Mouse (Mus musculus): ENCODE data around the gene Pde4dip. TPM values are rescaled to one million over a fixed set of nuclear protein-coding genes. Genes with fewer than 3 reads are reported as not detected.

Gene Pde4dip
- polyA plus RNA-seq, 1 experiment from 2014 or later: 27.5 TPM

DNA sequence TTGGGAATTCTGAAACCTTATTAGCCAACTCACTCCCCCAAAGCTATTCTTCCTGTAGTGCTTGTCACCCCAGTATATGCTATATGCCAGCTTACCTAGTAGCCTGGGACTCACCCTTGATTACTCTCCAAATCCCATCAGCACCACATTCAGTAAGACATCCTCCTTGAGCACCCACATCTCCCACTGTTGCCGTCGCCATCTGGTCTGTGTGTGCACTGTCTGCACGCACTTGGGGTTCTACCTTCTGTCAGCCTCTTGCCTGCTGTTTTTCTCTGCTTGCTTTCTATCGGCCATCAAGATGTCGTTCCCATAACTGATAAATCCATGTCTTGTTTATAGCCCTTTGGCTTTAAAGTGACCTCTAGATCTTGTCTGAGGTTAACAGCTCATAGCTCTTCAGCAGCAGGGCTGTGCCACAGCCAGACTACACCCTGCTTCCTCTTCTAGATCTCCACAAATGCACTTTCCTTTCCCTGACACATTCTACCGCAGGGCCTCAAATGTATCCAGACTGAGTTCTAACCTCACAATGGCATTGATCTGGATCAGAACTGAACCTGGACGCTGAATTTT is 42.9 kb upstream of the Pde4dip start:
- Histone ChIP-seq H3K4me2 (replicated peaks; ENCODE audit: low read depth, low read length) (no peak overlapping the region), H3K9me3 (ENCODE audit: control insufficient read depth, low read length) (no peaks in the 10 kb centered on the region), H3K4me3 (ENCODE audit: low read depth, low read length) (no peak overlapping the region), H3K27ac (ENCODE audit: low read depth, low read length) (no peak overlapping the region), H3K36me3 (ENCODE audit: control insufficient read depth, insufficient read depth, low read length) (no peaks in the 10 kb centered on the region), H3K27me3 (ENCODE audit: control insufficient read depth, insufficient read depth, low read length) (no peaks in the 10 kb centered on the region), H3K4me1 (replicated peaks; ENCODE audit: control insufficient read depth, insufficient read depth, low read length) (0 out of 2 replicates have a peak, but pooled peaks cover 4% of the 10 kb centered on the region), H3K9ac (ENCODE audit: low read depth, low read length) (no peak overlapping the region)
- WGBS: 83% methylated on average over 7 of the region's 7 CpGs
- DNase-seq (ENCODE audit: low spot score) (no peak), ATAC-seq (ENCODE audit: low FRiP score) (no peak)

GRCm38 (mm10) chr3:97930787-97931158 is 42.3 kb upstream of the Pde4dip start:
- Histone ChIP-seq H3K4me1 (replicated peaks; ENCODE audit: control insufficient read depth, insufficient read depth, low read length) (0 out of 2 replicates have a peak, but pooled peaks cover 4% of the 10 kb centered on the region), H3K4me2 (replicated peaks; ENCODE audit: low read depth, low read length) (no peak overlapping the region), H3K9ac (ENCODE audit: low read depth, low read length) (no peak overlapping the region), H3K27ac (ENCODE audit: low read depth, low read length) (no peak overlapping the region), H3K27me3 (ENCODE audit: control insufficient read depth, insufficient read depth, low read length) (no peaks in the 10 kb centered on the region), H3K9me3 (ENCODE audit: control insufficient read depth, low read length) (no peaks in the 10 kb centered on the region), H3K4me3 (ENCODE audit: low read depth, low read length) (no peak overlapping the region), H3K36me3 (ENCODE audit: control insufficient read depth, insufficient read depth, low read length) (no peaks in the 10 kb centered on the region)
- DNase-seq (ENCODE audit: low spot score) (no peak), ATAC-seq (ENCODE audit: low FRiP score) (no peak)
- 80% methylated on average over 8 of the region's 8 CpGs for WGBS

DNA sequence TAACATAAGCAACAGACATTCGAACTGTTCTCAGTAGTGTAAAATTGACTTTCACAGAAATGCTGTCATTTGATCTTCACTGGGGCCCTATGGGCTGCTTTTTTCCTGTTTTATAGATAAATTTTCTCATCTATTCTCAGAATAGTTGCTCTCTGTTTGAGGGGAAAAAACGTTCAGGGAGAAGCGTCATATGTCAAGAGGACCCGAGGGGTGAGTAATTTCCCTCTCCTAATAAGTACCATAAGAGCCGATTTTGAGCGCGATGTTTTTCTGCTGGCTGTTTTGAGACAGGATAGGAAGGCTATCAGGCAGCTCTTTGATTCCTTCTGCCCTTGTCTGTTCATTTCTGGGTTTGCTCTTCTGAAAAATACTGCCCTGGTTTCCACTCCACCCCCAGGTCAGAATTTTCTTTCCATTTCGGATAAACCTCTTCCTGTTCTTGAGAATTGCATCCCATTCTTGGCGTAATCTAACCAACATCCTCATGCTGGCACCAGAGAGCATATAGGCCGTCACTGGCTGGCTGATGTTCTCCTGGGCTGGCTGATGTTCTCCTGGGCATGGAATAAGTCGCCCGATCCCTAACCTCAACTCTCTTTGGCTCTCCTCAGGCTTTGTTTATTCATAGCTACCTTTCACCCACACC is 41.8 kb upstream of the Pde4dip start:
- no peak for ATAC-seq (ENCODE audit: low FRiP score)
- Histone ChIP-seq H3K36me3 (ENCODE audit: control insufficient read depth, insufficient read depth, low read length) (no peaks in the 10 kb centered on the region), H3K4me1 (replicated peaks; ENCODE audit: control insufficient read depth, insufficient read depth, low read length) (0 out of 2 replicates have a peak, but pooled peaks cover 4% of the 10 kb centered on the region), H3K4me2 (replicated peaks; ENCODE audit: low read depth, low read length) (no peak overlapping the region), H3K9ac (ENCODE audit: low read depth, low read length) (no peak overlapping the region), H3K27ac (ENCODE audit: low read depth, low read length) (no peak overlapping the region), H3K27me3 (ENCODE audit: control insufficient read depth, insufficient read depth, low read length) (no peaks in the 10 kb centered on the region), H3K4me3 (ENCODE audit: low read depth, low read length) (no peak overlapping the region), H3K9me3 (ENCODE audit: control insufficient read depth, low read length) (no peaks in the 10 kb centered on the region)
- DNase-seq (ENCODE audit: low spot score): no peak
- WGBS: 60% methylated on average over 12 of the region's 12 CpGs

GRCm38 (mm10) chr3:97928968-97929858 is 40.7 kb upstream of the Pde4dip start:
- ATAC-seq (ENCODE audit: low FRiP score): peak; percentile 43; the same call in 1 of the 2 replicates
- WGBS: 63% methylated on average over 9 of the region's 9 CpGs
- Histone ChIP-seq H3K36me3 (ENCODE audit: control insufficient read depth, insufficient read depth, low read length) (no peaks in the 10 kb centered on the region), H3K4me1 (replicated peaks; ENCODE audit: control insufficient read depth, insufficient read depth, low read length) (0 out of 2 replicates have a peak, but pooled peaks cover 4% of the 10 kb centered on the region), H3K4me3 (ENCODE audit: low read depth, low read length) (no peak overlapping the region), H3K27ac (ENCODE audit: low read depth, low read length) (no peak overlapping the region), H3K4me2 (replicated peaks; ENCODE audit: low read depth, low read length) (no peak overlapping the region), H3K9ac (ENCODE audit: low read depth, low read length) (no peak overlapping the region), H3K27me3 (ENCODE audit: control insufficient read depth, insufficient read depth, low read length) (no peaks in the 10 kb centered on the region), H3K9me3 (ENCODE audit: control insufficient read depth, low read length) (no peaks in the 10 kb centered on the region)
- DNase-seq (ENCODE audit: low spot score): peak; percentile 87

GRCm38 (mm10) chr3:97927322-97927721 is 38.8 kb upstream of the Pde4dip start:
- no peak for DNase-seq (ENCODE audit: low spot score)
- no peak for ATAC-seq (ENCODE audit: low FRiP score)
- no peaks in the 10 kb centered on the region for H3K9me3 ChIP-seq (ENCODE audit: control insufficient read depth, low read length)
- 0 out of 2 replicates have a peak, but pooled peaks cover 4% of the 10 kb centered on the region for H3K4me1 ChIP-seq (replicated peaks; ENCODE audit: control insufficient read depth, insufficient read depth, low read length)
- no peak overlapping the region for H3K9ac ChIP-seq (ENCODE audit: low read depth, low read length)
- H3K27me3 ChIP-seq (ENCODE audit: control insufficient read depth, insufficient read depth, low read length): no peaks in the 10 kb centered on the region
- no peak overlapping the region for H3K4me2 ChIP-seq (replicated peaks; ENCODE audit: low read depth, low read length)
- WGBS: 82% methylated on average over 4 of the region's 4 CpGs
- H3K4me3 ChIP-seq (ENCODE audit: low read depth, low read length): no peak overlapping the region
- no peaks in the 10 kb centered on the region for H3K36me3 ChIP-seq (ENCODE audit: control insufficient read depth, insufficient read depth, low read length)
- no peak overlapping the region for H3K27ac ChIP-seq (ENCODE audit: low read depth, low read length)

DNA sequence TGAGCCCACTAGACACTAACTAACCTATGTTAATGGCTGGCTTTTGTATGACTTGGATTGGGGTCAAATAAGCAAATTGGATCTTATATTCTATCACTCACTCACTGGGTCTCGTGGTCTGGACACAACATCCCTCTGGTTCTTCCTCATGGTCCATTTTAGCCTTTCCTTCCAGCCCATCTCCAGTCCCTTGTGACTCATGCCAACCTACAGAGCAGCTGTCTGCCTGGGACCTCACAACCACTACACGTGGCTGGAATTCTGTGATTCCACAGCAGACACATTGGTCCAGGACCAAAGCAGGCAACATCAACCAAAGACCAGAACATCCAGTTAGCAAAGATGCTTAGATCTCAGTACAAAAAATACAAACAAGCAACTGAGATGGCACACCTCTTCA is 36.7 kb upstream of the Pde4dip start:
- H3K36me3 ChIP-seq (ENCODE audit: control insufficient read depth, insufficient read depth, low read length): no peaks in the 10 kb centered on the region
- 86% methylated on average over 2 of the region's 2 CpGs for WGBS
- no peaks in the 10 kb centered on the region for H3K4me1 ChIP-seq (replicated peaks; ENCODE audit: control insufficient read depth, insufficient read depth, low read length)
- no peaks in the 10 kb centered on the region for H3K9me3 ChIP-seq (ENCODE audit: control insufficient read depth, low read length)
- H3K27me3 ChIP-seq (ENCODE audit: control insufficient read depth, insufficient read depth, low read length): no peaks in the 10 kb centered on the region
- H3K9ac ChIP-seq (ENCODE audit: low read depth, low read length): no peak overlapping the region
- DNase-seq (ENCODE audit: low spot score) (no peak), ATAC-seq (ENCODE audit: low FRiP score) (no peak)
- no peak overlapping the region for H3K27ac ChIP-seq (ENCODE audit: low read depth, low read length)
- H3K4me3 ChIP-seq (ENCODE audit: low read depth, low read length): no peak overlapping the region
- no peak overlapping the region for H3K4me2 ChIP-seq (replicated peaks; ENCODE audit: low read depth, low read length)

DNA sequence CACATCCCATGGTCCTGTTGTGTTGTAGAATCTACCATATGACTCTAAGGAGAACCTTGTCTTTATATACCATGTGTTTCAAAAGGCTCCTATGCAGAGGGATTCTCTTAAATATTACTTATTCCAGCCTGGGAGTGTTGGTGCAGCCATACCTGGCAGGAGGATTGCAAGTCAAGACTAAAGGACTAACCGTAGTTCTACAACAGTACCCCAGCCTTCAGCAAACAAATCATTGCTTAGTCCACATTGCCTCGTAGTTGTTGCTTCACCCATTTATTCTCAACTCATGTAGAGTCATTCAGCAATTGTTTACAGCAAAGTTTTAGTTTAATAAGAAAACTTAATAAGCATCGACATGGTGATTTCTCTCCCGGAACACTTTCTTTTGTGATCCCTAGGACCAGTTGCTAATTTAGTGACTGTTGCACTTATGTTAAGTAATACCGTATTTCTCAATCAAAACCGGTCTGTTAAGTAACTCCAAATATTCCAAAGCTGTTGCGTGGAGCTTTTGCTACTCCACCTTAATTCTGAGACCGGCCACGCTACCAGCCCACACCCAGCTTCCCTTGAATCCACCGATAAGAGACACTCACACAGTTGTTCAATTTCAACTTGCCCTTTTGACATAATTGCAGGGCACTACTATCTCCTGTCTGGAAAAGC is 30.5 kb upstream of the Pde4dip start:
- H3K36me3 ChIP-seq (ENCODE audit: control insufficient read depth, insufficient read depth, low read length): no peaks in the 10 kb centered on the region
- no peak overlapping the region for H3K4me3 ChIP-seq (ENCODE audit: low read depth, low read length)
- no peak overlapping the region for H3K27ac ChIP-seq (ENCODE audit: low read depth, low read length)
- no peak for ATAC-seq (ENCODE audit: low FRiP score)
- H3K4me1 ChIP-seq (replicated peaks; ENCODE audit: control insufficient read depth, insufficient read depth, low read length): no peaks in the 10 kb centered on the region
- 96% methylated on average over 10 of the region's 10 CpGs for WGBS
- H3K27me3 ChIP-seq (ENCODE audit: control insufficient read depth, insufficient read depth, low read length): no peaks in the 10 kb centered on the region
- DNase-seq (ENCODE audit: low spot score): no peak
- H3K9ac ChIP-seq (ENCODE audit: low read depth, low read length): no peak overlapping the region
- H3K9me3 ChIP-seq (ENCODE audit: control insufficient read depth, low read length): no peaks in the 10 kb centered on the region
- no peak overlapping the region for H3K4me2 ChIP-seq (replicated peaks; ENCODE audit: low read depth, low read length)

DNA sequence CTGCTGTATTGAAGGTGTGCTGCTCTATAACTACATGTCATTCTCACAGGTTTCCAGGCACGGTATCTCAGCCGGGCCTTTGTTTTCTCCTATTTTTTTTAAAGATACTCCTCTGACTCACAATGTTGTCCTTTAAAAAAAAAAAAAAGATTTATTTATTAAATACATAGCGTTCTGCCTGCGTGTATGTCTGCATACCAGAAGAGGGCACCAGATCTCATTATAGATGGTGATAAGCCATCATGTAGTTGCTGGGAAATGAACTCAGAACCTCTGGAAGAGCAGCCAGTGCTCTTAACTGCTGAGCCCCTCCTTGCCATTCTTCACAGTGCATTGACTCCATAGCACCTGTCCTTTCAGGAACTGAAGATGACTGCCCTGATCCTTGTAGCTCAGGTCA is 26.6 kb upstream of the Pde4dip start:
- Histone ChIP-seq H3K9ac (ENCODE audit: low read depth, low read length) (no peak overlapping the region), H3K27me3 (ENCODE audit: control insufficient read depth, insufficient read depth, low read length) (no peaks in the 10 kb centered on the region), H3K27ac (ENCODE audit: low read depth, low read length) (no peak overlapping the region), H3K9me3 (ENCODE audit: control insufficient read depth, low read length) (no peaks in the 10 kb centered on the region), H3K36me3 (ENCODE audit: control insufficient read depth, insufficient read depth, low read length) (no peaks in the 10 kb centered on the region), H3K4me3 (ENCODE audit: low read depth, low read length) (no peak overlapping the region), H3K4me1 (replicated peaks; ENCODE audit: control insufficient read depth, insufficient read depth, low read length) (no peaks in the 10 kb centered on the region), H3K4me2 (replicated peaks; ENCODE audit: low read depth, low read length) (no peak overlapping the region)
- 87% methylated on average over 4 of the region's 4 CpGs for WGBS
- ATAC-seq (ENCODE audit: low FRiP score) (no peak), DNase-seq (ENCODE audit: low spot score) (no peak)

Measured in hindbrain, embryonic 11.5 days (tissue).